Mouse (Mus musculus) neural tube, embryonic 11.5 days (tissue): ENCODE data around the gene Jph3. TPM values are rescaled to one million over a fixed set of nuclear protein-coding genes. Genes with fewer than 3 reads are reported as not detected.

Experiments
- ATAC-seq: fragments of 200-750 bp; cut with Nextera tagmentation; 2 replicates; pipeline ENCODE4 v1.8.0; 2017; ENCODE audit warnings: moderate number of reproducible peaks, mild to moderate bottlenecking, moderate TSS enrichment, moderate library complexity; ENCODE audit not compliant: insufficient read depth, low FRiP score, low TSS enrichment
- DNase-seq: peaks from one replicate; pipeline ENCODE4 v3.0.0-alpha.2; 2015; ENCODE audit warnings: low spot score
- H3K27ac ChIP-seq: fragments of 300-500 bp; sonication (generic); 2 replicates; pipeline ENCODE4 v1.5.1; 2014; ENCODE audit warnings: low read depth, mild to moderate bottlenecking, low read length
- H3K27me3 ChIP-seq: fragments of 300-500 bp; sonication (generic); 2 replicates; pipeline ENCODE4 v1.6.1; 2014; ENCODE audit warnings: mild to moderate bottlenecking, low read length, mixed read lengths; ENCODE audit not compliant: control insufficient read depth, insufficient read depth
- H3K36me3 ChIP-seq: fragments of 300-500 bp; sonication (generic); 2 replicates; pipeline ENCODE4 v1.6.1; 2014; ENCODE audit warnings: mild to moderate bottlenecking, low read length, moderate library complexity, mixed read lengths; ENCODE audit not compliant: control insufficient read depth, insufficient read depth
- H3K4me1 ChIP-seq: fragments of 300-500 bp; sonication (generic); 2 replicates; pipeline ENCODE4 v1.6.1; 2014; ENCODE audit warnings: low read length, mixed read lengths; ENCODE audit not compliant: control insufficient read depth, insufficient read depth
- H3K4me2 ChIP-seq: fragments of 300-500 bp; sonication (generic); 2 replicates; pipeline ENCODE4 v1.6.1; 2014; ENCODE audit warnings: low read depth, mild to moderate bottlenecking, moderate library complexity
- H3K4me3 ChIP-seq: fragments of 300-500 bp; sonication (generic); 2 replicates; pipeline ENCODE4 v1.5.1; 2014; ENCODE audit warnings: low read depth, low read length
- H3K9ac ChIP-seq: fragments of 300-500 bp; sonication (generic); 2 replicates; pipeline ENCODE4 v1.6.1; 2014; ENCODE audit warnings: mild to moderate bottlenecking, low read length
- H3K9me3 ChIP-seq: fragments of 300-500 bp; sonication (generic); 2 replicates; pipeline ENCODE4 v1.6.1; 2016; ENCODE audit warnings: low read length; ENCODE audit not compliant: control insufficient read depth
- WGBS: fragments of 180-500 bp; shearing (Covaris S2); extraction: QIAGEN DNeasy Blood & Tissue Kit; methylation state at CpG from one replicate; pipeline ENCODE4 v1.1.7; 2014; 5-methylcytosine and 5-hydroxymethylcytosine counted together
- polyA plus RNA-seq: library from polyadenylated mRNA; unstranded; fragments of >200 nt; fragmentation: Nextera tagmentation; extraction: Ambion mirVana; gene quantifications from 2 replicates; pipeline ENCODE4 v1.2.1, GENCODE M21; 2014

Gene Jph3
- polyA plus RNA-seq, 1 experiment from 2014 or later: 16.9 TPM

DNA sequence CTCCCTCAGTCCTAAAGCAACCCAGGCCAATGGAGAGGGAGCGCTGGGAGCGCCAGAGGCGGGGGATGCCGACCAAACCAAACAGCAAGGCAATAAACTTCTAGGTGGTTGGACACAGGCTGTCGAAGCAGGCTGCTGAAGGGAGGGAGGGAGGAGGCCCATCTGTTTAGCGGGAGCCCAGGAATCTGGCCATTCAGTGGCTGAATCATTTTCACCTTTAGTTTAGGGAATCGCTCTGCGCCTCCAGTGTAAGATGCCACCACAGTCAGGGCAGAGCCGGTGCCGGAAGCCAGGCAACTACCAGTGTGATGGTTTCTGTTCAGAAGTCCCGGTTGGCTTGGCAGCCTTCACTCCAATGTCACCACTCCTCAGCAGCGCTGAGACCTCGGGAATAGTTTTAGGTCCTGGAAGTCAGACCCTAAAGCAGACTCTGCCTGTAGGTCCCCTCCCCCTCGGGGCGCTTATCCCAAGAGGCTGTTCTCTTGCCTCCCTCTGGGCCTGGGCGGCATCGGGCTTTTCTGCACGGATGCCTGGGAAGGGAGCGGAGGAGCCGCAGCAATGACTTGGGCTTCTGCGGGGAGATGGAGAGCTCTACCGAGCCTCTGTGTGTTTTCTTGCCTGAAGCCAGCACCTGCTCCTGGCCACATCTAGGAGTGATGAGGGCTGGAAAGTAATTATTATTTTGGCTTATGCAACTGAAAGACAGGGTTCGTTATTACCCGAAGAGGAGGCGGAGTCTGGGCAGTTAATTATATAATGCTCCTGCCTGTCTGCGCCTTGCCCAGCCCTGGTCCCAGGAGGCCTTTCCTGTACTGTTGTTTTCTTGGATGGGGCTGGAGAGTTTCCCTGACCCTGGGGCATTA lies 2.3 kb downstream of the Jph3 start:
- ATAC-seq: no peak
- peaks cover 49% of the 10 kb centered on the region for H3K27me3 ChIP-seq

DNA sequence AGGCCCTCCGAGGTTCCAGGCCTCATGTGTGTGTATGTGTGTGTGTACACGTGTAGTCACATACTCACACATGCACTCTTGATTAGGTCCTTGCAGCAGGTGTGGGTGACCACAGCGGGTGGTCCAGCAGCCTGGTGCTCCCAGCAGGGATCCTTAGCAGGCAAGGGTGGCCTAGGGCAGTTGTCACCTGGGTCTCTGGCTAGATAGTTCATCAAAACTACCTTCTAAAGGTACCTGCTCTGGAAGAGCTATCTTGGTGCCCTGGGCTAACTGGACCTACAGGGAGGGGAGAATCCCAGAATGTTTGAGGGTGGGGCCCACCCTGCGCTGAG lies 2.9 kb downstream of the Jph3 start:
- peak overlapping the region; percentile 87 for H3K4me2 ChIP-seq
- no peak overlapping the region for H3K9ac ChIP-seq
- peak overlapping the region; percentile 58 for H3K4me3 ChIP-seq
- no peaks in the 10 kb centered on the region for H3K9me3 ChIP-seq
- ATAC-seq (no peak), DNase-seq (no peak)
- peaks cover 49% of the 10 kb centered on the region for H3K27me3 ChIP-seq
- no peaks in the 10 kb centered on the region for H3K36me3 ChIP-seq
- no peak overlapping the region for H3K27ac ChIP-seq
- 0 out of 2 replicates have a peak, but pooled peaks cover 3% of the 10 kb centered on the region for H3K4me1 ChIP-seq
- 51% methylated on average over 4 of the region's 4 CpGs for WGBS

More for the DNA sequence above, 2.3 kb downstream of the Jph3 start:
- Histone ChIP-seq H3K27ac (no peak overlapping the region), H3K9me3 (no peaks in the 10 kb centered on the region), H3K4me1 (0 out of 2 replicates have a peak, but pooled peaks cover 3% of the 10 kb centered on the region), H3K36me3 (no peaks in the 10 kb centered on the region), H3K4me3 (peak overlapping the region; percentile 58), H3K4me2 (peak overlapping the region; percentile 87), H3K9ac (peak overlapping the region; percentile 58; the same call in 1 of the 2 replicates)
- peak; percentile 43 for DNase-seq
- 5% methylated on average over 26 of the region's 26 CpGs for WGBS

DNA sequence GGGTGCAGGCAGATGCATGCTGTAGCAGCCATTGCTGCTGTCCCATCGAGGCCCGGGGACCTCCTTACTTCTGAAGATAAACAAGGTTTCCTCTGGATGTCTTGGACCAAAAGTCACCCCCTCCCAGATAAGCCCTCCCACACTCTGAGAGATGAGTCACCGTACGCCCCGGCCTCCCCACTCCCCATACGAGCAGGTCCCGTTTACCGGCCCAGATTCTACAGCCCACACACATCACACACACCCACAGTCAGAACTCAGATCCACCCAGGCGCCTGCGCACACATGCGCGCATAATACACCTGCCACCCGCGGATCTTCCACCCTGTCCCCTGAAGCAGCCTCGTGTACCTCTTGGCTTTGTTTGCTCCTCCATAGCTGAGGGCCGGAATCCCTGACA lies 4.8 kb downstream of the Jph3 start:
- Histone ChIP-seq H3K9ac (no peak overlapping the region), H3K9me3 (no peaks in the 10 kb centered on the region), H3K36me3 (no peaks in the 10 kb centered on the region), H3K27ac (no peak overlapping the region), H3K4me1 (0 out of 2 replicates have a peak, but pooled peaks cover 3% of the 10 kb centered on the region), H3K4me2 (no peak overlapping the region), H3K4me3 (no peak overlapping the region), H3K27me3 (peaks cover 32% of the 10 kb centered on the region)
- WGBS: 89% methylated on average over 16 of the region's 16 CpGs
- DNase-seq (no peak), ATAC-seq (no peak)

DNA sequence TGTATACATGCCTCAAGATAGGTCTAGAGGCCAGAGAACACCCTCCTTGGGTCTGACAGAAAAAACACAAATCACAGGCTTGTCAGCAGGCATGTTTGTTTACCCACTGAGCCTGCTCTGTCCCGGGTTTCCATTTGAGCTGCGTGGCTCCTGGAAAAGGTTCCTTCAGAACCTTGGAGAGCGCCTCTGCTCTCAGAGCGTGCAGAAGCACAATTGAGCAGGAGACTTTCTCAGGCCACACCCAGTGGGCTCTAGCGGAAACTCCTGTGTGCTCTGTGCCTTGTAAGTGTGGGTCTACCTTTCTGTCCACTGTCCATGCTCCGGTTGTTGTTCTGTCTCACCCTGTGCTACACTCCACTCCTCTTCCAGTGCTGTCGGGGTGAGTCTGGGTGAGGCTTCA lies 6.8 kb downstream of the Jph3 start:
- H3K4me1 ChIP-seq: 0 out of 2 replicates have a peak, but pooled peaks cover under 1% of the 10 kb centered on the region
- no peak overlapping the region for H3K4me2 ChIP-seq
- ATAC-seq: no peak
- H3K4me3 ChIP-seq: no peak overlapping the region
- H3K9me3 ChIP-seq: no peaks in the 10 kb centered on the region
- no peaks in the 10 kb centered on the region for H3K36me3 ChIP-seq
- peak; percentile 55 for DNase-seq
- H3K27me3 ChIP-seq: peaks cover 17% of the 10 kb centered on the region
- H3K9ac ChIP-seq: no peak overlapping the region
- 14% methylated on average over 7 of the region's 7 CpGs for WGBS
- no peak overlapping the region for H3K27ac ChIP-seq

DNA sequence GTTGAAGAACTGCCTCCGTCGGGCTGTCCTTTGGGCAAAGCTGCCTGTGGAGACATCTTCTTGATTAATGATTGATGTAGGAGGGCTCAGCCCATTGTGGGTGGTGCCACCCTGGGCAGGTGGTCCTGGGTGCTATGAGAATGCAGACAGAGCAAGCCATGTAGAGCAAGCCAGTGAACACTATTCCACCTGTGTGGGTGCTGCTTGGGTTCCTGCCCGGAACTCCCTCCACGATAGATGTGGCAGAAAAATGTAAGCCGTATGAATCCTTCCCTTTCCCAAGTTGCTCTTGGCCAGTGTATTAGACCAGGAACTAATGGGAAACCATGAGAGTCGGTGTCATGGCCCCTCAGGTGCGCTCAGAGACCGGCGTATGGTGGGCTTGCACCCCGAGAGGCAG lies 11.3 kb downstream of the Jph3 start:
- Histone ChIP-seq H3K27me3 (no peaks in the 10 kb centered on the region), H3K9ac (no peak overlapping the region), H3K4me3 (no peak overlapping the region), H3K27ac (no peak overlapping the region), H3K9me3 (no peaks in the 10 kb centered on the region), H3K36me3 (no peaks in the 10 kb centered on the region), H3K4me1 (no peaks in the 10 kb centered on the region), H3K4me2 (no peak overlapping the region)
- 88% methylated on average over 10 of the region's 10 CpGs for whole genome bisulfite sequencing
- ATAC-seq (no peak), DNase-seq (no peak)

DNA sequence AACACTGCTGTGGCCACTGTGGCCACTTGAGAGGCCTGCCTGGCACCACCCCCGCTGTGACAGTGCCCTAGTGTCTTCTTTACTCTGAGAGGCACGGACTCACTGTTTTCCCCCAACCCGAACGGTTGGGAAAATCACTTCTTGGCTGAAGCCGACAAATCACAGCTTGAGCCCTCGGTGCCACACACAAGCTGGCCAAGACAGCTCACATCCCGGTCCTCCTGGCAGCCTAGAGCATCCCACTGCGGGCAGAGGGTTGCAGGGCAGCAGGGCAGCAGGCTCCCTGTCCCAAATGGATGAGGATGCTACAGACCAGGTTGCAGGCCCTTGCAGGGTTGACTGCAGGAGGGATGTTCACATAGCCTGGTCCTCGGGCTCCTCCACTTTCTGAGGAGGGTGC lies 20.1 kb downstream of the Jph3 start:
- Histone ChIP-seq H3K4me1 (no peaks in the 10 kb centered on the region), H3K4me2 (no peak overlapping the region), H3K9ac (no peak overlapping the region), H3K9me3 (no peaks in the 10 kb centered on the region), H3K27ac (no peak overlapping the region), H3K36me3 (no peaks in the 10 kb centered on the region), H3K27me3 (no peaks in the 10 kb centered on the region), H3K4me3 (no peak overlapping the region)
- DNase-seq (no peak), ATAC-seq (no peak)
- WGBS: 83% methylated on average over 9 of the region's 9 CpGs

DNA sequence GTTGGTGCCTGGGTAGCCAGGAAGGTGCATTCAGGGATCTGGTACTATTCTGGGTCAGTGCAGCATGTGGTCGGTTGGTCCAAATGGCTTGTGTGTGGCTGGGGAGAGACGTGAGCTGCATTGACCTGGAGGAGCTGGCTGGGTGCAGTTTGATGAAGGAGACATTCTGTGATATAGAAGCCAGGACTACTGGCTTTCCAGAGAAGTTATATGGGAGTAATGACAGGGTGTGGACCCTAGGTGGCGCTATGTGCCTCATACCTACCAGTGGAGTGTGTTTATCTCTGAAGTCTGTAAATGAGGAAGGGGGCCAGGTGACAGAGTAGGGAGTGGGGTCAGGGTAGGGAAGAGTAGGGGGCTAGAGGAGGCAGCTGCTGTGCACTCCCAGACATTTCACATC lies 21.1 kb downstream of the Jph3 start:
- no peaks in the 10 kb centered on the region for H3K9me3 ChIP-seq
- H3K4me2 ChIP-seq: no peak overlapping the region
- no peak overlapping the region for H3K27ac ChIP-seq
- WGBS: 34% methylated on average over 3 of the region's 3 CpGs
- no peaks in the 10 kb centered on the region for H3K27me3 ChIP-seq
- no peak overlapping the region for H3K9ac ChIP-seq
- no peak for ATAC-seq
- no peaks in the 10 kb centered on the region for H3K4me1 ChIP-seq
- H3K36me3 ChIP-seq: no peaks in the 10 kb centered on the region
- no peak for DNase-seq
- no peak overlapping the region for H3K4me3 ChIP-seq

DNA sequence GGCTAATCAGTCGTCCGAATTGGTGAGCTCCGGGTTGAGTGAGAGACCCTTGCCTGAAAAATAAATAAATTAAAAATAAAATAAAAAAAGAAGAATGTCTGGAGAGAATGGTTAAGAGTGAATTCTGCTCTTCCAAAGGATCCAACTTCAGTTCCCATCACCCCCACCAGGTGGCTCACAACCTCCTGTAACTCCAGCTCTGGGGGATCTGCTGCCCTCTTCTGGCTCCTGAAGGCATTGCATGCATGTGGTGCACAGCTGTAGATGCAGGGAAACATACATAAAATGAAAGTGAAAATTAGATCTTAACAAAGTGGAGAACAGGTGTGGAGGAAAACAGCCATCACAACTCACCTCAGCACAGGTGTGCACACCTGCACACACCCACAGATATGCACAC lies 22.0 kb downstream of the Jph3 start:
- WGBS: 27% methylated on average over 3 of the region's 3 CpGs
- ATAC-seq: no peak
- H3K27ac ChIP-seq: no peak overlapping the region
- no peaks in the 10 kb centered on the region for H3K36me3 ChIP-seq
- no peak overlapping the region for H3K4me3 ChIP-seq
- DNase-seq: peak; percentile 78
- no peak overlapping the region for H3K9ac ChIP-seq
- H3K9me3 ChIP-seq: no peaks in the 10 kb centered on the region
- no peak overlapping the region for H3K4me2 ChIP-seq
- no peaks in the 10 kb centered on the region for H3K4me1 ChIP-seq
- no peaks in the 10 kb centered on the region for H3K27me3 ChIP-seq

DNA sequence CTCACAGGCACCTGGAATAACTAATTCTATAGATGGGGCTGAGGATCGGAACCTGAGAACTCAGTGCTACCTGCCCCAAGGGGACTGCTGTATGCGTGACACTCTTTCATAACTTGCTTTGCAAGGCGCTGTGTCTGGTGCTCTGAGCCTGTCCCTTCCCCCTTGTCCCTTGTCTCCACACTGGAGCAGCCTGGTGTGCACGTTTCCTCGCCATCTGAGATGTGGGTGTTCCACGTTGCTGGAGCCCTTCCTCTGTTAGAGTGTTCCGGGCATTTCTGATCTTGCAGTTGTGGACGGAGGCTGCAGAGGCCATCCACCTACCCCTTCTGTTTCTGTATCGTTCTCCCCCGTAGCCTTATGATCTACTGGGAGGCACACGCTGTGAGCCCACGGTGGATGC lies 29.0 kb downstream of the Jph3 start:
- Histone ChIP-seq H3K4me3 (no peak overlapping the region), H3K9ac (no peak overlapping the region), H3K27me3 (no peaks in the 10 kb centered on the region), H3K4me1 (no peaks in the 10 kb centered on the region), H3K4me2 (no peak overlapping the region), H3K9me3 (no peaks in the 10 kb centered on the region), H3K36me3 (no peaks in the 10 kb centered on the region), H3K27ac (no peak overlapping the region)
- no peak for DNase-seq
- ATAC-seq: no peak
- 72% methylated on average over 12 of the region's 12 CpGs for WGBS
